Mouse (Mus musculus) forebrain, embryonic 10.5 days (tissue): ENCODE measurements around the gene Ascl5. TPM values are rescaled to one million over a fixed set of nuclear protein-coding genes. Genes with fewer than 3 reads are reported as not detected.

Experiments
- DNase-seq: peaks from one replicate; pipeline ENCODE4 v3.0.0-alpha.2; 2017; ENCODE audit warnings: low spot score; ENCODE audit errors: extremely low spot score
- H3K27ac ChIP-seq: fragments of 300-500 bp; sonication (generic); 2 replicates; pipeline ENCODE4 v1.5.1; 2016; ENCODE audit warnings: mild to moderate bottlenecking
- H3K27me3 ChIP-seq: fragments of 300-500 bp; sonication (generic); 2 replicates; pipeline ENCODE4 v1.6.1; 2016; ENCODE audit warnings: mild to moderate bottlenecking; ENCODE audit not compliant: poor library complexity, severe bottlenecking
- H3K36me3 ChIP-seq: fragments of 300-500 bp; sonication (generic); replicated peaks from 2 replicates; pipeline ENCODE4 v1.6.1; 2016; ENCODE audit warnings: mild to moderate bottlenecking, moderate library complexity
- H3K4me1 ChIP-seq: fragments of 300-500 bp; sonication (generic); 2 replicates; pipeline ENCODE4 v1.6.1; 2016
- H3K4me3 ChIP-seq: fragments of 300-500 bp; sonication (generic); 2 replicates; pipeline ENCODE4 v1.5.1; 2016; ENCODE audit warnings: mild to moderate bottlenecking, moderate library complexity
- H3K9me3 ChIP-seq: fragments of 300-500 bp; sonication (generic); 2 replicates; pipeline ENCODE4 v1.6.1; 2016; ENCODE audit warnings: mild to moderate bottlenecking, moderate library complexity
- WGBS: fragments of 180-500 bp; shearing (Covaris S2); methylation state at CpG from one replicate; pipeline ENCODE4 v1.1.7; 2016; 5-methylcytosine and 5-hydroxymethylcytosine counted together
- polyA plus RNA-seq: library from polyadenylated mRNA; unstranded; fragments of >200 nt; fragmentation: Nextera tagmentation; extraction: Ambion mirVana; gene quantifications from 2 replicates; pipeline ENCODE4 v1.2.1, GENCODE M21; 2016

The Ascl5 gene
- not detected in 2 replicates for polyA plus RNA-seq

GRCm38 (mm10) chr1:136050312-136051012, at the start of gene Ascl5:
Gene Ascl5, plus strand, starts transcription at chr1:136050804.
- no peaks in the 10 kb centered on the region for H3K9me3 ChIP-seq
- no peak for DNase-seq
- WGBS, result 19% methylated on average over 29 of the region's 29 CpGs
- peak within 1 kb of the TSS; percentile 44 for H3K27ac ChIP-seq
- peaks cover 16% of the 10 kb centered on the region for H3K4me1 ChIP-seq
- H3K36me3 ChIP-seq, result no peaks in the 10 kb centered on the region
- H3K27me3 ChIP-seq, result peaks cover 80% of the 10 kb centered on the region
- peak within 1 kb of the TSS; percentile 49 for H3K4me3 ChIP-seq

- H3K27ac ChIP-seq, result no peak overlapping the region
- H3K4me3 ChIP-seq, result no peak overlapping the region
- 91% methylated on average over 2 of the region's 2 CpGs for WGBS
- no peak for DNase-seq
- no peaks in the 10 kb centered on the region for H3K9me3 ChIP-seq
- peaks cover 18% of the 10 kb centered on the region for H3K27me3 ChIP-seq
- H3K36me3 ChIP-seq, result no peaks in the 10 kb centered on the region
- no peaks in the 10 kb centered on the region for H3K4me1 ChIP-seq
Measured at GRCm38 (mm10) chr1:136001438-136001837, 49.2 kb upstream of the Ascl5 start.

GRCm38 (mm10) chr1:136006292-136006748, 44.3 kb upstream of the Ascl5 start, which contains the start of gene Igfn1:
Gene Igfn1, minus strand, starts transcription at chr1:136006342.
- peak within 1 kb of the TSS; percentile 57 for H3K4me3 ChIP-seq
- no peaks in the 10 kb centered on the region for H3K9me3 ChIP-seq
- H3K27ac ChIP-seq, result no peak within 1 kb of the TSS
- H3K36me3 ChIP-seq, result no peaks in the 10 kb centered on the region
- H3K4me1 ChIP-seq, result peaks cover 13% of the 10 kb centered on the region
- WGBS, result 79% methylated on average over 3 of the region's 3 CpGs
- H3K27me3 ChIP-seq, result peaks cover 42% of the 10 kb centered on the region
- DNase-seq, result no peak

- no peaks in the 10 kb centered on the region for H3K36me3 ChIP-seq
- H3K27ac ChIP-seq, result peak within 1 kb of the TSS; percentile 27; the same call in 1 of the 2 replicates
- H3K4me1 ChIP-seq, result peaks cover 13% of the 10 kb centered on the region
- H3K4me3 ChIP-seq, result peak within 1 kb of the TSS; percentile 57
- no peaks in the 10 kb centered on the region for H3K9me3 ChIP-seq
- peak; percentile 79 for DNase-seq
- peaks cover 42% of the 10 kb centered on the region for H3K27me3 ChIP-seq
- 2% methylated on average over 37 of the region's 37 CpGs for WGBS
Measured at GRCm38 (mm10) chr1:136007211-136008158, 43.1 kb upstream of the Ascl5 start, which contains the start of gene Tmem9. Gene Tmem9, plus strand, starts transcription at chr1:136008150.

- H3K9me3 ChIP-seq, result no peaks in the 10 kb centered on the region
- peaks cover 42% of the 10 kb centered on the region for H3K27me3 ChIP-seq
- H3K36me3 ChIP-seq, result no peaks in the 10 kb centered on the region
- DNase-seq, result no peak
- 23% methylated on average over 8 of the region's 8 CpGs for WGBS
- H3K27ac ChIP-seq, result no peak overlapping the region
- H3K4me1 ChIP-seq, result peaks cover 13% of the 10 kb centered on the region
- peak overlapping the region; percentile 57 for H3K4me3 ChIP-seq
Measured at GRCm38 (mm10) chr1:136008159-136008533, 42.5 kb upstream of the Ascl5 start.

- Histone ChIP-seq H3K4me3 (no peak overlapping the region), H3K4me1 (peaks cover 13% of the 10 kb centered on the region), H3K9me3 (no peaks in the 10 kb centered on the region), H3K36me3 (no peaks in the 10 kb centered on the region), H3K27ac (no peak overlapping the region), H3K27me3 (peaks cover 35% of the 10 kb centered on the region)
- WGBS, result 84% methylated on average over 4 of the region's 4 CpGs
- DNase-seq, result no peak
Measured at GRCm38 (mm10) chr1:136010247-136010646, 40.4 kb upstream of the Ascl5 start.

GRCm38 (mm10) chr1:136013513-136013912, 37.1 kb upstream of the Ascl5 start:
- peaks cover 10% of the 10 kb centered on the region for H3K4me1 ChIP-seq
- 84% methylated on average over 4 of the region's 4 CpGs for WGBS
- DNase-seq, result no peak
- peaks cover 9% of the 10 kb centered on the region for H3K27me3 ChIP-seq
- no peak overlapping the region for H3K4me3 ChIP-seq
- H3K9me3 ChIP-seq, result no peaks in the 10 kb centered on the region
- no peaks in the 10 kb centered on the region for H3K36me3 ChIP-seq
- no peak overlapping the region for H3K27ac ChIP-seq

- 79% methylated on average over 2 of the region's 2 CpGs for WGBS
- H3K27ac ChIP-seq, result no peak overlapping the region
- H3K4me1 ChIP-seq, result peaks cover 21% of the 10 kb centered on the region
- H3K27me3 ChIP-seq, result no peaks in the 10 kb centered on the region
- H3K36me3 ChIP-seq, result peaks cover 6% of the 10 kb centered on the region
- H3K4me3 ChIP-seq, result no peak overlapping the region
- no peak for DNase-seq
- H3K9me3 ChIP-seq, result no peaks in the 10 kb centered on the region
Measured at GRCm38 (mm10) chr1:136014796-136015502, 35.7 kb upstream of the Ascl5 start.

GRCm38 (mm10) chr1:136017307-136017706, 33.3 kb upstream of the Ascl5 start:
- H3K9me3 ChIP-seq, result no peaks in the 10 kb centered on the region
- DNase-seq, result no peak
- WGBS, result 64% methylated on average over 2 of the region's 2 CpGs
- H3K4me3 ChIP-seq, result peak overlapping the region; percentile 87
- no peaks in the 10 kb centered on the region for H3K27me3 ChIP-seq
- peak overlapping the region; percentile 97 for H3K27ac ChIP-seq
- H3K36me3 ChIP-seq, result peaks cover 29% of the 10 kb centered on the region
- H3K4me1 ChIP-seq, result peaks cover 21% of the 10 kb centered on the region

GRCm38 (mm10) chr1:136017907-136018313, 32.7 kb upstream of the Ascl5 start:
- WGBS, result 0% methylated on average over 22 of the region's 22 CpGs
- Histone ChIP-seq H3K27ac (peak overlapping the region; percentile 97), H3K4me1 (peaks cover 21% of the 10 kb centered on the region), H3K4me3 (peak overlapping the region; percentile 87), H3K27me3 (no peaks in the 10 kb centered on the region), H3K36me3 (peaks cover 35% of the 10 kb centered on the region), H3K9me3 (no peaks in the 10 kb centered on the region)
- peak; percentile 93 for DNase-seq

GRCm38 (mm10) chr1:136018390-136019189, 32.0 kb upstream of the Ascl5 start:
- peak; percentile 48 for DNase-seq
- Histone ChIP-seq H3K4me3 (peak overlapping the region; percentile 87), H3K27ac (peak overlapping the region; percentile 97), H3K27me3 (no peaks in the 10 kb centered on the region), H3K4me1 (peaks cover 21% of the 10 kb centered on the region), H3K9me3 (no peaks in the 10 kb centered on the region), H3K36me3 (peaks cover 42% of the 10 kb centered on the region)
- WGBS, result 11% methylated on average over 24 of the region's 24 CpGs
